Mouse (Mus musculus): ENCODE measurements around the gene Plekha8. TPM values are rescaled to one million over a fixed set of nuclear protein-coding genes. Genes with fewer than 3 reads are reported as not detected.
A peak's percentile ranks its signal among the peaks of the same experiment; 100 is the strongest.

Plekha8 gene
- polyA plus RNA-seq, 1 experiment = 9.1 TPM

GRCm38 (mm10) chr6:54631462-54631861, 36.6 kb downstream of the Plekha8 start:
- TF ChIP-seq POLR2A (IDR thresholded peaks at IDR 0.05; ENCODE audit: low read depth, low read length) (no peak), CTCF (IDR thresholded peaks at IDR 0.05; ENCODE audit: borderline replicate concordance, insufficient read depth, low read length) (no peak)
- Histone ChIP-seq H3K4me1 (ENCODE audit: control insufficient read depth, insufficient read depth, low read length) (no peaks in the 10 kb centered on the region), H3K4me3 (ENCODE audit: insufficient read depth, low read length) (no peak overlapping the region), H3K27ac (ENCODE audit: insufficient read depth, low read length) (no peak overlapping the region)

GRCm38 (mm10) chr6:54639877-54640276, 45.0 kb downstream of the Plekha8 start:
- no peak overlapping the region for H3K4me3 ChIP-seq (ENCODE audit: insufficient read depth, low read length)
- TF ChIP-seq CTCF (IDR thresholded peaks at IDR 0.05; ENCODE audit: borderline replicate concordance, insufficient read depth, low read length) (no peak), POLR2A (IDR thresholded peaks at IDR 0.05; ENCODE audit: low read depth, low read length) (no peak)
- no peak overlapping the region for H3K27ac ChIP-seq (ENCODE audit: insufficient read depth, low read length)
- H3K4me1 ChIP-seq (ENCODE audit: control insufficient read depth, insufficient read depth, low read length) = no peaks in the 10 kb centered on the region

- H3K4me1 ChIP-seq (ENCODE audit: control insufficient read depth, insufficient read depth, low read length) = no peaks in the 10 kb centered on the region
- H3K4me3 ChIP-seq (ENCODE audit: insufficient read depth, low read length) = no peak overlapping the region
- TF ChIP-seq POLR2A (IDR thresholded peaks at IDR 0.05; ENCODE audit: low read depth, low read length) = no peak
- TF ChIP-seq CTCF (IDR thresholded peaks at IDR 0.05; ENCODE audit: borderline replicate concordance, insufficient read depth, low read length) = no peak
- H3K27ac ChIP-seq (ENCODE audit: insufficient read depth, low read length) = no peak overlapping the region
These were observed 47.0 kb downstream of the Plekha8 start for GRCm38 (mm10) chr6:54641953-54642352.

GRCm38 (mm10) chr6:54643181-54643580, 48.3 kb downstream of the Plekha8 start:
- Histone ChIP-seq H3K4me3 (ENCODE audit: insufficient read depth, low read length) (no peak overlapping the region), H3K27ac (ENCODE audit: insufficient read depth, low read length) (no peak overlapping the region), H3K4me1 (ENCODE audit: control insufficient read depth, insufficient read depth, low read length) (no peaks in the 10 kb centered on the region)
- no peak for TF ChIP-seq POLR2A (IDR thresholded peaks at IDR 0.05; ENCODE audit: low read depth, low read length)

GRCm38 (mm10) chr6:54655471-54656095, 60.7 kb downstream of the Plekha8 start:
- Histone ChIP-seq H3K27ac (ENCODE audit: insufficient read depth, low read length) (no peak overlapping the region), H3K4me1 (ENCODE audit: control insufficient read depth, insufficient read depth, low read length) (peaks cover 3% of the 10 kb centered on the region; the same call in 1 of the 2 replicates), H3K4me3 (ENCODE audit: insufficient read depth, low read length) (no peak overlapping the region)
- TF ChIP-seq POLR2A (IDR thresholded peaks at IDR 0.05; ENCODE audit: low read depth, low read length) = no peak
- no peak for TF ChIP-seq CTCF (IDR thresholded peaks at IDR 0.05; ENCODE audit: borderline replicate concordance, insufficient read depth, low read length)

GRCm38 (mm10) chr6:54657861-54658260, 63.0 kb downstream of the Plekha8 start:
- TF ChIP-seq POLR2A (IDR thresholded peaks at IDR 0.05; ENCODE audit: low read depth, low read length) (no peak), CTCF (IDR thresholded peaks at IDR 0.05; ENCODE audit: borderline replicate concordance, insufficient read depth, low read length) (no peak)
- Histone ChIP-seq H3K4me3 (ENCODE audit: insufficient read depth, low read length) (no peak overlapping the region), H3K4me1 (ENCODE audit: control insufficient read depth, insufficient read depth, low read length) (peaks cover 3% of the 10 kb centered on the region; the same call in 1 of the 2 replicates), H3K27ac (ENCODE audit: insufficient read depth, low read length) (no peak overlapping the region)

GRCm38 (mm10) chr6:54669868-54670267, 75.0 kb downstream of the Plekha8 start:
- H3K4me1 ChIP-seq (ENCODE audit: control insufficient read depth, insufficient read depth, low read length) = no peaks in the 10 kb centered on the region
- no peak for TF ChIP-seq CTCF (IDR thresholded peaks at IDR 0.05; ENCODE audit: borderline replicate concordance, insufficient read depth, low read length)
- no peak for TF ChIP-seq POLR2A (IDR thresholded peaks at IDR 0.05; ENCODE audit: low read depth, low read length)
- H3K4me3 ChIP-seq (ENCODE audit: insufficient read depth, low read length) = no peak overlapping the region
- no peak overlapping the region for H3K27ac ChIP-seq (ENCODE audit: insufficient read depth, low read length)

- no peak overlapping the region for H3K27ac ChIP-seq (ENCODE audit: insufficient read depth, low read length)
- no peak overlapping the region for H3K4me3 ChIP-seq (ENCODE audit: insufficient read depth, low read length)
- no peak for TF ChIP-seq POLR2A (IDR thresholded peaks at IDR 0.05; ENCODE audit: low read depth, low read length)
- no peak for TF ChIP-seq CTCF (IDR thresholded peaks at IDR 0.05; ENCODE audit: borderline replicate concordance, insufficient read depth, low read length)
- no peaks in the 10 kb centered on the region for H3K4me1 ChIP-seq (ENCODE audit: control insufficient read depth, insufficient read depth, low read length)
These were observed 78.0 kb downstream of the Plekha8 start for GRCm38 (mm10) chr6:54672901-54673300.

- Histone ChIP-seq H3K4me1 (ENCODE audit: control insufficient read depth, insufficient read depth, low read length) (no peaks in the 10 kb centered on the region), H3K4me3 (ENCODE audit: insufficient read depth, low read length) (no peak overlapping the region), H3K27ac (ENCODE audit: insufficient read depth, low read length) (no peak overlapping the region)
- TF ChIP-seq CTCF (IDR thresholded peaks at IDR 0.05; ENCODE audit: borderline replicate concordance, insufficient read depth, low read length) (no peak), POLR2A (IDR thresholded peaks at IDR 0.05; ENCODE audit: low read depth, low read length) (no peak)
These were observed 84.8 kb downstream of the Plekha8 start for GRCm38 (mm10) chr6:54679686-54680085.

- no peak for TF ChIP-seq POLR2A (IDR thresholded peaks at IDR 0.05; ENCODE audit: low read depth, low read length)
- TF ChIP-seq CTCF (IDR thresholded peaks at IDR 0.05; ENCODE audit: borderline replicate concordance, insufficient read depth, low read length) = no peak
- Histone ChIP-seq H3K4me3 (ENCODE audit: insufficient read depth, low read length) (peak within 1 kb of the TSS; percentile 86), H3K4me1 (ENCODE audit: control insufficient read depth, insufficient read depth, low read length) (no peaks in the 10 kb centered on the region), H3K27ac (ENCODE audit: insufficient read depth, low read length) (no peak within 1 kb of the TSS)
These were observed 86.2 kb downstream of the Plekha8 start, which contains the start of gene Mturn for GRCm38 (mm10) chr6:54680891-54681745. TSS of gene Mturn (plus strand) at chr6:54681624.

All from embryonic fibroblast, embryonic 13.5 days (primary cell).